Mouse (Mus musculus): ENCODE results near the gene Ccdc106. TPM values are rescaled to one million over a fixed set of nuclear protein-coding genes. Genes with fewer than 3 reads are reported as not detected.
"Not testable (repeated sequence)": the region's sequence is repeated elsewhere in the genome, so short reads cannot be mapped to it uniquely, and the experiment has no call there.

Ccdc106 gene
- total RNA-seq, 1 experiment from 2014 or later, result 0.14 TPM

DNA sequence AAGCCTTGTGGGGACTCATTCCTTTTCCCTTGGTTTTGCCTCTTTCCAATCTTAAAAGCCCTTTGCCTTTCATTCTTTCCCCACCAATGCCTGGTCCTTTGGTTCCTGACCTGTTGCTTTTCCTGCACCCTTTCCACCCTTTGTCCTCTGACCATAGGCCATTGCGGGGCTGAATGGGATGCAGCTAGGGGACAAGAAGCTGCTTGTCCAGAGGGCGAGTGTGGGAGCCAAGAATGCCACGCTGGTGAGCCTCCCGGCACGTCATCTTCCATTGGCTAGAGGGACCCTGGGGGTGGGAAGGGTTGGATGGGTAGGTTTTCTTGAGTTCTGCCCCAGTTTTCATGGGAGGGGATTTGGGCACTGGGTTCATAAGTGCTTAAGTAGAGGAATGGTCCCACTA lies 54.6 kb downstream of the Ccdc106 start:
- ATAC-seq (replicated peaks; ENCODE audit: low read depth, poor library complexity, severe bottlenecking), result no peak

DNA sequence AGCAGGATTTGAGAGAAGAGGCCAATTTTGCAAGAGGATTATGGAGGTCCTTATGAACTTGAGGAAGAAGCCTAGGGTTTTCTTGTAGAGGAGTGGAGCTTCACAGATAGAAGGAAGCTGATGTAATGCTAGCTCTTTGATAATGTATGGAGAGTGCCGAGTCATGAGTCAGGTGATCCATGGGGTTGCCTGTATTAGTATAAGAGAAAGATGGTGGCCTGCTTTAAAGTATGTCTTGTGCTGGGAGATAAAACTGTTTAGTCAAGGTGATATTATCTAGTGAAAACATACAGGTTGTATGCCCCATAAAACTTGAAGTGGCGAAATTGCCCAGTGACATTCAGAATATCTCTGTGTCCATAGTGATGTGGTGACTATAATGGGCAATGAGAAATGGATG lies 56.6 kb downstream of the Ccdc106 start:
- no peak for ATAC-seq (replicated peaks; ENCODE audit: low read depth, poor library complexity, severe bottlenecking)

DNA sequence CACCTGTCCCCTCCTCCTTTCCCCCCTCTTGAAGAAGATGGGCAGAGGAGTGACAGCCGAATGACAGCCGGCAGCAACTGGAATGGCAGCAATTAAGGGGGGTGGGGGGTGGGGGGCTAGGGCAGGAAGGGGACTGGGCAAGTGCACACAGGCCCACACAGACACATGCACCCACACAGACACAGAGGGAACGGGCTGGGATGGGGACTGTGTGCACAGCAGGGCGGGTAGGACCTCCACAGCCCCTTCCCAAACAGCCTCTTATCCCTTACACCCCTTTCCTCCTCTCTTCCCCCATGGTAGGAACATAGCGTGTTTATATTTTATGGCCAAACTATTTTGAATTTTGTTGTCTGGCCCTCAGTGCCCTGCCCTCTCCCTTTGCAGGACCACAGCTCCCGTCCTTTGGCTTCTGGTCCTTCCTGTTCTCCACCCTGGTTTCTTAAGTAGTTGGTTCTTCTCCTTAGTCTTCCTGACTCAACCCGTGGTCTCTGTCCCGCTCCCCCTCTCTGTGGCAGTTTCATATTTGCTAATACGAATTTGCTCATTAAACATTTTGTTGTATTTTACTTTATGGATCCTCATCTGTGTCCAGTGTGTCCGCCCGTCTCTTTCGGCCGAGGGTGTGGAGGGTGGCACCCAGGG lies 59.1 kb downstream of the Ccdc106 start:
- not testable (repeated sequence) for ATAC-seq (replicated peaks; ENCODE audit: low read depth, poor library complexity, severe bottlenecking)

DNA sequence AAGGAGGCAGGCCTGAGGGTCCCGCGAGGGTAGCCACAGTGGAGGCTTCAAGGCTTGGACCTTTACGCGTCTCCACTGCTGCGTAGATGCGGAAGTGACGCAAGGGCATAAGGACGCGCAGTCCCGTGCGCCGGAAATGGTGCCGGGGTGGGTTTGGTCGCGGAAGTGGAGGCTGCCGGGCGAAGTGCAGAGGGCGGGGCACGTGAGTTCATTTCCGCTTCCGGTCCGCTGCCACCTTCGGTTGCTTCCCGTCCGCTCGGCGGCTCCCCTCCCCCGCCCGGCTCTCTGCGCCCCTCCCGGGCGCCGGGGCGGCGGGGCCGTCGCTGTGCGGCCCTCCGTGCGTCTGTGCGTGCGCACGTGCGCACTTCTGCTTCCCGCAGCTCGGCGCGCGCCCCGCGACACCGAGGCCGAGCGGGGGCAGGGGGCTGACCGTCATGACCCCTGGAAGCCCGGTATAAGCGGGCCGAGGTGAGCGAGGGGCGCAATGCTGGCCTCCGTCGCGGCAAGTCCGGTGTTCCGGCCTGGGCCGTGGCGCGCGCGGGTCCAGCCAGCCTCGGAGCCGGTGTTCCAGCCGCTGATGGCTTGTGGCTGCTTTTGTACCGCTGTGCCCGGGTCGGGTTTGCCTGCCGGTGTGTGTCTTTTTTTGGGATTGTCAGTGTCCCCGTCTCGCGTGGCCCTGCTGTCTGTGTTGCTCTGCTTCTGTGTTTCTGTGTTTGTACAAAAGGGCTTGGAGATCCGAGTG lies 59.8 kb downstream of the Ccdc106 start, which contains the start of gene Epn1:
Epn1 (plus strand) TSS at position 226 of the 742 bp plus-strand sequence.
- peak; percentile 94 for ATAC-seq (replicated peaks; ENCODE audit: low read depth, poor library complexity, severe bottlenecking)

DNA sequence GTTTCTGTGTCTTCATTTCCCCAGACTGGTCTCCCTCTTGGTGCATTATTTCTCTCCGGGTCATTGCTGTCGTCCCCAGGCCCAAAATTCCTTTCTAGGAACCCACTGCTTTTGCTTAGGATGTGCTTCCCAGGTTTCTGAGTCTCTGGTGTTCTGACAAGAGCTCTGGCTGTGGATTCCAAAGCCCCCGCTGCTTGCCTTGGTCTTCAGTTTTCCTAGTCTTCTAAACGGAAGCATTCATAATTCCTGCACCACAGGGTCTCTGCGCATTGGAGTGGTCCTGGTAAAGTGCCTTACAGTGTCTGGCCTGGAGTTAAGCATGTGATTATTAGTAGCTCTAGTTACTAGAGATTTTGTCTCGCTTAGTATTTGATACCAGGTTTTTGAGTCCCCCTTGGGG lies 60.5 kb downstream of the Ccdc106 start:
- ATAC-seq (replicated peaks; ENCODE audit: low read depth, poor library complexity, severe bottlenecking), result no peak

DNA sequence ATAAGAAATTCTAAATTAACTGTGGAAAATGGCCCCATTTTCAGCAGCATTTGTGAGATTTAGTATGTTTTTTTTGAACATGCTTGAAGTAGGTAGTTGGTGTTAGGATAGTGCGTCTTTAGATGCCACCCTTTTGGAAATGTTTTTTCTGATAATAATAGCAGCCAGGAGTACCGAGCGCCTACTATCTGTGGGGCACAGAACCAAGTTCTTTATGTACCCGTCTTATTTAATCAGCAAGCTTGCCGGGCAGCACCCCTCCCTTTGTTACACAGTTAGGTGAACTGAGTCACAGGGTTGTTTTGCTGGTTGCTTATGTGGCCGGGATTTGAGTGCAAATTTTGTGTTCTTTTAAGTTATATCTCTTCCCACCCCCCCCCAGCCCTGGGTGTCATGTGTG lies 60.9 kb downstream of the Ccdc106 start:
- no peak for ATAC-seq (replicated peaks; ENCODE audit: low read depth, poor library complexity, severe bottlenecking)

DNA sequence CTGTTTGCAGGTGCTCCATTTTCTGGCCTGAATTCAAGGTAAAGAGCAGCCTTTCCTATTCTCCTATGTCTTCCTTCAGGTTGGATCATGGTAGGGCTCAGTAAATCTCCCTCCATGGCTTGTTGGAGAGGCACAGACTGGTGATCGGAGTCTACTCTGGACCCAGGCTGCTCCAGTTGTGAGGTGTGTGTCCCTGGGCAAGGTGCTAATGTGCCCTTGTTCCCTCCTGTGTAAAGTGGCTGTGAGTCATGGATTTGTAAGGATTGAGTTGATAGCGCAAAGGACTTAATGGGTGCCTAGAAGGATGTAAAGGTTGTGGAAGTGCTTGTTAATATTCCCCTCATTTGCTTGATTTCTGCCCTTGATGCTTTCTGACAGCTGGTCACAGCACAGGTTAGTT lies 61.6 kb downstream of the Ccdc106 start:
- ATAC-seq (replicated peaks; ENCODE audit: low read depth, poor library complexity, severe bottlenecking), result no peak

DNA sequence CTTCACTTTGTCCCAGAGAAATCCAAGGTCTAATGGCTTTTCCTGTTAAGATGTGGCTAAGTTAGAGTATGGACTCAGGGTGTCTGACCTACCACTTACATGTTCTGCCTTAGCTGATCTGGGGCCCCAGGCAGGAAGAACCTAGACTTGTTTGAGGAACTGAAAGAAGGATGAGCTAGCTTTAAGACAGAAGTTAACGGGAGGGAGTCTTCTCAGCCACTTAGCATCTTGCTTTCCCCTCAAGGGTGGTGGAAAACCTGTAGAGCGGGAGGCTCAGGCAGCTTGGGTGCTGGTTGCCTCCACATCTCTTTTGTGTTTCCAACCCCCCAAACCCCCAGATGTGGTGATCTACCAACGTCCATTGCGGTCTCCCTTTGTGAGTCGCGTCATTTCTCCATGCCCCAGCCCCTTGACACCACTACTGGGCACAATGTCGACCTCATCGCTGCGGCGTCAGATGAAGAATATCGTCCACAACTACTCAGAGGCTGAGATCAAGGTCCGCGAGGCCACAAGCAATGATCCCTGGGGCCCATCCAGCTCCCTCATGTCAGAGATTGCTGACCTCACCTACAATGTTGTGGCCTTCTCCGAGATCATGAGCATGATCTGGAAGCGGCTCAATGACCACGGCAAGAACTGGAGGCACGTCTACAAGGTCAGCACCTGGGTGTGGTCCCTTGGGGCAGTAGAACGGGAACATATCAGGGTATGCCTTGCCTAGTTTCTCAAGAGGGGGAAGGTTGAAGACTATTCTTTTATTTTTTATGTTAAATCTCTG lies 63.2 kb downstream of the Ccdc106 start:
- peak; percentile 27 for ATAC-seq (replicated peaks; ENCODE audit: low read depth, poor library complexity, severe bottlenecking)

DNA sequence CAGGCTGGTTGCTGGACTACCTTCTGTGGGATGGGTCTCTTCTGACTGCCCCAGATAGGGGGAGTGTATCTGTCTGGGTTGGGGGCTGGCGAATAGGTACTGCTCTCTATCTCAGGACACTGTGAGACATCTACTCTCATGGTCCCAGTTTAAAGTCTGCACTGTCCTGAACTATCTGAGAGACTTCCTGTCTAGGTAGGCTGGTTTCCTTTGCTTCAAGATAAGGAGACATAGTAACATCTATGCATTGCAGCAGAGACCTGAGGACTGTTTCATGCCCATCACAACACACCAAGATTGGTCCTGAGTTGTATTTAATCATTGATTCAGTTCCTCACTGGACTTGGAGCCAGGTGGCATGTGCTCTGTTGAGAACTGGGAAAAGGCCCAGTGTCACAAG lies 65.2 kb downstream of the Ccdc106 start:
- ATAC-seq (replicated peaks; ENCODE audit: low read depth, poor library complexity, severe bottlenecking), result peak; percentile 47

DNA sequence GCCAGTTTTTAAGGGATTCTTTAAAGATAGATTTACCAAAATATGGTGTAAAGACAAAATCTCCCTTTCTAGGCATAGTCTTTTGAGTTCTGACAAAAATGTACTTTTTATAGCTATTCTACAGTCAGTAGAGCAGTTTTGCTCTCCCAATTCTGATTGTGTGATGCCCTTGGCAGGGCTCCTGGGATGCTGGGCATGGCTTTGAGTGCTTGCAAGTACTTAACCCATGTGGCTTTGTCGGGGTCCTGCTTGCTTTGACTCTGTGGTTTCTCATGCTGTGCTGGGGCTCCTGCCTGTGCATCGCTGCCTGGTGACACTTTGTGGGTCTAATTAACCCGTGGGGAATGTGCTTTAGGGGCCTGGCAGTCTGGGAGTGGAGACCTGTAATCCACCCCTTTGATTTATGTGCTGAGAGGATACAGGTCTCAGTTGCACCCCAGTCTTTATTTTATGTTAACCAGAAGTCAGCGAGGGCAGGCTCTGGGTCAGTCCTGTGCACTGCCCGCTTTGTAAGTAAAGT lies 66.6 kb downstream of the Ccdc106 start:
- no peak for ATAC-seq (replicated peaks; ENCODE audit: low read depth, poor library complexity, severe bottlenecking)

DNA sequence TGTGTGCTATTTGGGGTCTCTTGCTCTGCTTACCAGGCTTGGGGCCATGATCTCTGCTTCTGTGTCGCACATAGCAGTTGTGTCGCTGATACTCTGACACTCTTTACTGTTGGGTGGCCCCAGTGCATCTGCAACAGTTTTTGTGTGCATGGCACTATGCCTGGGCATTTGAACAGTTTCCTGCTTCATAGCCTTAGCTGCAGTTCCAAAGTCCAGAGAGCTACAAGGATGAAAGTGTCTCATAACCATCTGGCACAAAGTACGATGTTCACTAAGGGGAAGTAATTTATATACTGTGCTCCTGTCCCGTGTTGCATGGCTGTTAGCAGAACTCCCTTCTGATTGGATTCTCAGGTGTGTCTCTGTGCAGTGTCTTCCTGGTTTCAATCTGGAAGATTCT lies 67.5 kb downstream of the Ccdc106 start:
- no peak for ATAC-seq (replicated peaks; ENCODE audit: low read depth, poor library complexity, severe bottlenecking)

DNA sequence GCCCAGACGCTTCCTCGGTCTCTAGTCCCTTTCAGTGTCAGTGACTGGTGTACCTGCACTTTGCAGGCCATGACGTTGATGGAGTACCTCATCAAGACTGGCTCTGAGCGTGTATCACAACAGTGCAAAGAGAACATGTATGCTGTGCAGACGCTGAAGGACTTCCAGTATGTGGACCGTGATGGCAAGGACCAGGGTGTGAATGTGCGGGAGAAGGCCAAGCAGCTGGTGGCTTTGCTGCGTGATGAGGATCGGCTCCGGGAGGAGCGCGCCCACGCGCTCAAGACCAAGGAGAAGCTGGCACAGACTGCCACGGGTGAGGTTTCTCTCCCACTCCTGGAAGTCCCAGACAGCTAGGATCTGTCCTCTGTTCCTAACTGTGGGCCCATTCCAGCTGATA lies 69.5 kb downstream of the Ccdc106 start:
- ATAC-seq (replicated peaks; ENCODE audit: low read depth, poor library complexity, severe bottlenecking), result no peak

DNA sequence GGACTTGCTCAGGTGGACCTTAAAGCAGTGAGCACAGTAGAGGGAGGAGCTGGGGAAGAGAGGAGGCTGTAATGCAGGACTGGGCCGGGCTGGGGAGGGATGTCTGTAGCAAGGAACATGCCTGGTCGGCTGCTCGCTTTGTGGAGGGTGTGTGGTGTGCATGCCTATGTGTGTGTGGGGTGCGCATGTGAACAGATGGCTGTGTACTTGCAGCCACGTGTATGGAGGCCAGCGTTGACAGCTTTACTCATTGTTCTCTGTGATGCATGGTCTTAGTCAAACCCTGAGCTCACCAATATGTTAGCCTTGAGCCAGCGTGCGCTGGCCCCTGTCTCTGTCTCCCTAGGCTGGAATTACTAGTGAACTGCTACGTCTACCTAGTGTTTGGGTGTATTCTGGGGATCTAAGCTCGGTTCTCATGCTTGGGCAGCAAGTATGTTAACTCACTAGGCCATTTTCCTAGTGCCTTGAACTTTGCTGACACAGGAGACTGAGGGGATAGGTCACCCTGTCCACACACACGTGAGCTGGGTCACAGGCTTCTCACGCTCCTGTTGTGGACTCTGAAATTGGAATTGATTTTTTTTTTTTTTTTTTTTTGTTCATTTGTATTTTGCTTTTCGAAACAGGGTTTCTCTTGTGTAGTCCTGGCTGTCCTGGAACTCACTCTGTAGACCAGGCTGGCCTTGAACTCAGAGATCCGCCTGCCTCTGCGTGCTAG lies 70.8 kb downstream of the Ccdc106 start:
- ATAC-seq (replicated peaks; ENCODE audit: low read depth, poor library complexity, severe bottlenecking), result no peak

DNA sequence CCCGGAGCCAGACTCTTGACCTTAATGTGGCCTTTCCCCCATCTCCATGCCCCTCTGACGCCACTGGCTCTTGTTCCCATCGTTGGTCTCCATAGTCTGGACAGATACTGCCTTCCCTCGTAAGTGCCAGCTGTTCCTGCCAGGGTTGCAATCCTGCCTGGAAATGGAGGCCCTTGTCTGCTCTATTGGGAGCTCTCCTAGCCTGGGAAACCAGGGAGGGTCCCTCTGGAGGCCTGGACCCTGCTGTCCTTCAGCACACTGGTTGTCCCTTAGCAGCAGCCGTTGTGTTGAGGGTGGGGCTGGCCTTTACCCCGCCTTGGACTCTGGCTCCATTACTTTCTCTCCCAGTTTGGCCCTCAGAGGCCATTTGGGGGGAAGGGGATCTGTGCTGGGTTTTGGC lies 72.0 kb downstream of the Ccdc106 start:
- ATAC-seq (replicated peaks; ENCODE audit: low read depth, poor library complexity, severe bottlenecking), result no peak

DNA sequence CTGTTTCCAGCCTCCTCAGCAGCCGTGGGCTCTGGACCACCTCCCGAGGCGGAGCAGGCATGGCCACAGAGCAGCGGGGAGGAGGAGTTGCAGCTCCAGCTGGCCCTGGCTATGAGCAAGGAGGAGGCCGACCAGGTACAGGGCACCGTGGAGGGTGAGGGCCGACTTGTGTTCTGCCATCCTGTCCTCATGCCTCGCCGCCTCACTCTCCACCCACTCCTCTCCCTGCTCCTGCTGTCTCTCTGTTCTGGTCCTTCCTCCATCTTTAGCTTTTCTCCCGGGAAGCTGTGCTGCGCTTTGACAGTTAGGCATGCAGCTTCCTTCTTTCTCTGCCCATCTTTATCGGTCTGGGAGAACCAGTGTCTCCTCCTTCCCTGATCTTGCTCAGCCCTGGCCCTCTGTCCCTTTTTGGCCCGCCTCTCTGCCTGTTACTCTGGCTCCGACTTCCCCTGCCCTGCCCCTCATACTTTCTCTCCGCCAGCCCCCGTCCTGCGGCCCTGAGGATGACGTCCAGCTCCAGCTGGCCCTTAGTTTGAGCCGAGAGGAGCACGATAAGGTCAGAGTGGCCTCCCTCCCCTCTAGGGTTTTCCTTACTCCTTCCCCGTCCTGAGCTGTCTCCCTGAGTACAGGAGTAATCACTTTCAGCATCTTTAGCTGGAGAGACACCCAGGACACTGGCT lies 72.6 kb downstream of the Ccdc106 start:
- no peak for ATAC-seq (replicated peaks; ENCODE audit: low read depth, poor library complexity, severe bottlenecking)

DNA sequence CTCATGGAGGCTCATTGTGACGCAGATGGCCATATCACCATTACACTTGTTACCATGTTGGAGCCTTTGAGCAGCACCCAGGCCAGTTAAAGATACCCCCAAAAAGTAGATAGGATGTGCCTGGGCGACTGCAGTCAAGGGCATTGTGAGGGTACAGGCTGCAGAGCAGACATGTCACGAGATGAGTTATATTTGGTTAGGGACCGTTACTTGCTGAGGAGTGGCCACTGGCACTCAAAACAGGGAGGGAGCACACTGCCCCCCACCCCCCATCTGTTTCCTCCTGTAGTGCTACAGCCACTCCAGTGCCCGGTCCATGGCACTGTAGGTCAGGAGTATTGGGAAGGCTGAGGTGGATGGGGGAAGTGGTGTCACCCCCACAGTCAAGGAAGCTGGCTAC lies 78.4 kb downstream of the Ccdc106 start:
- ATAC-seq (replicated peaks; ENCODE audit: low read depth, poor library complexity, severe bottlenecking), result no peak

DNA sequence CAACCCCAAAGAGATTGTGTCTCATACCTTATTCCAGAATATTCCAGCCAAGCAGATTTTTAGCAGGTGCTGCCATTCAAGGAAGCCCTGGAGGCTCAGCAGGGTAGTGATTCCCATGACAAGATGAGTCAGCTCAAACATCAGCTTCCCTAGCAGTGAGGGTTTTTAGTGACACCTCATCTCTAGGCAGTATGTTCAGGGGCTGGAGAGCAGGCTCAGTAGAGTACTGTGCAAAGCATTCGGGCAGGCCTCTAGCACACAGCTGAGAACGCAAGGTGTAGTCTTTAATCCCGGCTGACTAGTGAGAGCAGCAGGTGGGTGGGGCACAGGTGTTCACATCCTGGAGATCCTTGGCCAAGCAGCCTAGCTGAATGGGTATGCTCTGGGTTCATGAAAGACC lies 79.4 kb downstream of the Ccdc106 start:
- ATAC-seq (replicated peaks; ENCODE audit: low read depth, poor library complexity, severe bottlenecking), result no peak

DNA sequence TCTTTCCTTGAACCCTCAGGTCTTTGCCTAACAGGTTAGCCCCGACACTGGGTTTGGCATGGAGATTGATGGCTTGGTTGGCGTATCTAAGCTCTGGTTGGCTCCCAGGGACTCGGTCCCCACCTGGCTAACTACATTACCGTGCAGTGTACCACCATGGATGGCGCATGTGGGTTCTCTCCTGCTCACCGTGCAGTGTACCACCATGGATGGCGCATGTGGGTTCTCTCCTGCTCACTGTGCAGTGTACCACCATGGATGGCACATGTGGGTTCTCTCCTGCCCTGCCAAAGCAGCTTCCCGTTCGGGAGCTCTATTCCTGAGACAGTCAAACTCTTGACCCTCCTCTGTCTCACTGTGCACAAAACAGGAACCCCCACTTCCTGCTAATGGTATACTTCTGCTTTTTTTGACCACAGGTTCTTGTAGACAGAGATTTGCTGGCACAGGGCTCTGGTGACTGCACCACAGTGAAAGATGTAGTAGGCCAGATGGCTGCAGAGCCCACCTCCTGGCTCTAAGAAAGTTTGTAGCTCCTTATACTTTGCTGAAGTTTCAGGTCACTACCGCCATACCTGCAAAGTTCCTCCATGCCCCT lies 80.8 kb downstream of the Ccdc106 start:
- ATAC-seq (replicated peaks; ENCODE audit: low read depth, poor library complexity, severe bottlenecking), result peak; percentile 97

DNA sequence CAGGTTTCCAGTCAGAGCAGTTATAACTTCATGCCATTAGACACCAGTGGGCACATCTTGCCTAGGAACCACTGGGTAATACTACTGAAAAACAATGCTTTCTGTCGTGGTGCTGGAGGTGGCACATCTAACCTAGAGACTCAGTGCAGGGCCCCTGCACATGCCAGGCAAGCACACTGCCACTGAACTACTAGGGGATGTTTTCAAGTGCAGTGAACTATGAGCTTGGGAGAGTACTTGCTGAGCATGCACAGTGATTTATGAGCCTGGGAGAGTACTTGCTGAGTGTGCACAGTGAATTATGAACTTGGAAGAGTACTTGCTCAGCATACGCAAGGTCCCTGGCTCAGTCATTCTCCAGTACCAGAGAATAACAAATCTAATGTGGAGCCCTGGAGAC lies 82.2 kb downstream of the Ccdc106 start:
- no peak for ATAC-seq (replicated peaks; ENCODE audit: low read depth, poor library complexity, severe bottlenecking)

All from common myeloid progenitor, adult 5-6 weeks (primary cell).